Mouse (Mus musculus): Measurements from ENCODE around the gene H2-DMb1. TPM values are rescaled to one million over a fixed set of nuclear protein-coding genes. Genes with fewer than 3 reads are reported as not detected.
A peak's percentile ranks its signal among the peaks of the same experiment; 100 is the strongest.

H2-DMb1 gene
- polyA plus RNA-seq, 1 experiment from 2014 or later, result 0.62 TPM

- Histone ChIP-seq H3K9ac (peak overlapping the region; percentile 83), H3K4me2 (peak overlapping the region; percentile 88), H3K4me3 (replicated peaks) (peak overlapping the region; percentile 85), H3K9me3 (replicated peaks) (no peaks in the 10 kb centered on the region), H3K27me3 (peaks cover 8% of the 10 kb centered on the region), H3K36me3 (no peaks in the 10 kb centered on the region), H3K4me1 (replicated peaks) (peaks cover 23% of the 10 kb centered on the region), H3K27ac (peak overlapping the region; percentile 65)
- peak; percentile 57 for ATAC-seq (ENCODE audit: low read depth)
- WGBS (ENCODE audit: insufficient replicate concordance), result under 1% methylated on average over 44 of the region's 44 CpGs
- peak; percentile 74 for DNase-seq
Measured at GRCm38 (mm10) chr17:34204303-34205010, 51.6 kb downstream of the H2-DMb1 start.

GRCm38 (mm10) chr17:34205021-34205745 is 52.3 kb downstream of the H2-DMb1 start:
- Histone ChIP-seq H3K27me3 (0 out of 2 replicates have a peak, but pooled peaks cover 7% of the 10 kb centered on the region), H3K4me2 (peak overlapping the region; percentile 88), H3K4me1 (replicated peaks) (peaks cover 24% of the 10 kb centered on the region), H3K4me3 (replicated peaks) (peak overlapping the region; percentile 85), H3K27ac (peak overlapping the region; percentile 65; the same call in 1 of the 2 replicates), H3K9ac (peak overlapping the region; percentile 83), H3K9me3 (replicated peaks) (0 out of 2 replicates have a peak, but pooled peaks cover 4% of the 10 kb centered on the region), H3K36me3 (no peaks in the 10 kb centered on the region)
- no peak for DNase-seq
- peak; percentile 39 for ATAC-seq (ENCODE audit: low read depth)
- 20% methylated on average over 18 of the region's 18 CpGs for WGBS (ENCODE audit: insufficient replicate concordance)

- ATAC-seq (ENCODE audit: low read depth) (peak; percentile 51), DNase-seq (peak; percentile 29)
- peak overlapping the region; percentile 88 for H3K4me2 ChIP-seq
- H3K36me3 ChIP-seq, result no peaks in the 10 kb centered on the region
- WGBS (ENCODE audit: insufficient replicate concordance), result 15% methylated on average over 9 of the region's 9 CpGs
- 0 out of 2 replicates have a peak, but pooled peaks cover 4% of the 10 kb centered on the region for H3K9me3 ChIP-seq (replicated peaks)
- 0 out of 2 replicates have a peak, but pooled peaks cover 6% of the 10 kb centered on the region for H3K27me3 ChIP-seq
- H3K9ac ChIP-seq, result peak overlapping the region; percentile 83
- H3K4me3 ChIP-seq (replicated peaks), result peak overlapping the region; percentile 85
- peaks cover 28% of the 10 kb centered on the region for H3K4me1 ChIP-seq (replicated peaks)
- H3K27ac ChIP-seq, result peak overlapping the region; percentile 62; the same call in 1 of the 2 replicates
Measured at GRCm38 (mm10) chr17:34205746-34206176, 52.9 kb downstream of the H2-DMb1 start.

- no peak for ATAC-seq (ENCODE audit: low read depth)
- Histone ChIP-seq H3K9ac (no peak overlapping the region), H3K27me3 (peaks cover 4% of the 10 kb centered on the region), H3K4me1 (replicated peaks) (peaks cover 38% of the 10 kb centered on the region), H3K4me2 (no peak overlapping the region), H3K9me3 (replicated peaks) (0 out of 2 replicates have a peak, but pooled peaks cover 4% of the 10 kb centered on the region), H3K27ac (no peak overlapping the region), H3K36me3 (no peaks in the 10 kb centered on the region), H3K4me3 (replicated peaks) (no peak overlapping the region)
- 71% methylated on average over 5 of the region's 5 CpGs for WGBS (ENCODE audit: insufficient replicate concordance)
- DNase-seq, result no peak
Measured at GRCm38 (mm10) chr17:34206731-34207130, 53.9 kb downstream of the H2-DMb1 start.

GRCm38 (mm10) chr17:34207456-34207855 is 54.6 kb downstream of the H2-DMb1 start:
- no peak overlapping the region for H3K4me3 ChIP-seq (replicated peaks)
- ATAC-seq (ENCODE audit: low read depth), result no peak
- WGBS (ENCODE audit: insufficient replicate concordance), result 44% methylated on average over 3 of the region's 3 CpGs
- H3K36me3 ChIP-seq, result no peaks in the 10 kb centered on the region
- 0 out of 2 replicates have a peak, but pooled peaks cover 4% of the 10 kb centered on the region for H3K9me3 ChIP-seq (replicated peaks)
- H3K27me3 ChIP-seq, result peaks cover 8% of the 10 kb centered on the region
- H3K27ac ChIP-seq, result no peak overlapping the region
- DNase-seq, result no peak
- peaks cover 43% of the 10 kb centered on the region for H3K4me1 ChIP-seq (replicated peaks)
- no peak overlapping the region for H3K4me2 ChIP-seq
- no peak overlapping the region for H3K9ac ChIP-seq

GRCm38 (mm10) chr17:34207866-34208265 is 55.0 kb downstream of the H2-DMb1 start:
- Histone ChIP-seq H3K4me3 (replicated peaks) (no peak overlapping the region), H3K4me2 (no peak overlapping the region), H3K27ac (no peak overlapping the region), H3K36me3 (no peaks in the 10 kb centered on the region), H3K9ac (no peak overlapping the region), H3K27me3 (peaks cover 10% of the 10 kb centered on the region), H3K4me1 (replicated peaks) (peaks cover 43% of the 10 kb centered on the region), H3K9me3 (replicated peaks) (0 out of 2 replicates have a peak, but pooled peaks cover 4% of the 10 kb centered on the region)
- DNase-seq, result no peak
- ATAC-seq (ENCODE audit: low read depth), result no peak
- WGBS (ENCODE audit: insufficient replicate concordance), result 87% methylated on average over 9 of the region's 9 CpGs

GRCm38 (mm10) chr17:34208421-34208820 is 55.5 kb downstream of the H2-DMb1 start:
- no peak for DNase-seq
- no peak overlapping the region for H3K9ac ChIP-seq
- H3K27me3 ChIP-seq, result peaks cover 13% of the 10 kb centered on the region
- H3K9me3 ChIP-seq (replicated peaks), result 0 out of 2 replicates have a peak, but pooled peaks cover 4% of the 10 kb centered on the region
- no peak overlapping the region for H3K27ac ChIP-seq
- no peak overlapping the region for H3K4me2 ChIP-seq
- 30% methylated on average over 10 of the region's 10 CpGs for WGBS (ENCODE audit: insufficient replicate concordance)
- ATAC-seq (ENCODE audit: low read depth), result no peak
- peaks cover 43% of the 10 kb centered on the region for H3K4me1 ChIP-seq (replicated peaks)
- no peak overlapping the region for H3K4me3 ChIP-seq (replicated peaks)
- H3K36me3 ChIP-seq, result no peaks in the 10 kb centered on the region

GRCm38 (mm10) chr17:34209680-34210079 is 56.8 kb downstream of the H2-DMb1 start:
- Histone ChIP-seq H3K27me3 (peaks cover 20% of the 10 kb centered on the region), H3K4me3 (replicated peaks) (no peak overlapping the region), H3K9me3 (replicated peaks) (0 out of 2 replicates have a peak, but pooled peaks cover 4% of the 10 kb centered on the region), H3K9ac (no peak overlapping the region), H3K27ac (no peak overlapping the region; the same call in 1 of the 2 replicates), H3K36me3 (no peaks in the 10 kb centered on the region), H3K4me1 (replicated peaks) (peaks cover 37% of the 10 kb centered on the region), H3K4me2 (no peak overlapping the region)
- no peak for ATAC-seq (ENCODE audit: low read depth)
- 55% methylated on average over 3 of the region's 3 CpGs for WGBS (ENCODE audit: insufficient replicate concordance)
- no peak for DNase-seq

Other genes starting within 250 kb of the H2-DMb1 start
- 0.60 and 0.91 TPM in 2 replicates for gene Platr17, start 247.9 kb upstream of the H2-DMb1 start, polyA plus RNA-seq (2015; fragmentation: Nextera tagmentation; extraction: Ambion mirVana)
- 25.5 and 27.6 TPM in 2 replicates for gene Daxx, start 243.7 kb upstream of the H2-DMb1 start, polyA plus RNA-seq (2015; fragmentation: Nextera tagmentation; extraction: Ambion mirVana)
- gene Tapbp, start 237.2 kb upstream of the H2-DMb1 start, polyA plus RNA-seq (2015; fragmentation: Nextera tagmentation; extraction: Ambion mirVana), result 27.6 and 30.5 TPM in 2 replicates
- gene Zbtb22, start 237.2 kb upstream of the H2-DMb1 start, polyA plus RNA-seq (2015; fragmentation: Nextera tagmentation; extraction: Ambion mirVana), result 10.1 and 10.7 TPM in 2 replicates
- gene Rgl2, start 223.5 kb upstream of the H2-DMb1 start, polyA plus RNA-seq (2015; fragmentation: Nextera tagmentation; extraction: Ambion mirVana), result 7.1 and 7.4 TPM in 2 replicates
- gene Pfdn6, start 212.7 kb upstream of the H2-DMb1 start, polyA plus RNA-seq (2015; fragmentation: Nextera tagmentation; extraction: Ambion mirVana), result 153 and 157 TPM in 2 replicates
- 30.1 and 34.9 TPM in 2 replicates for gene Wdr46, start 212.4 kb upstream of the H2-DMb1 start, polyA plus RNA-seq (2015; fragmentation: Nextera tagmentation; extraction: Ambion mirVana)
- 2.3 and 2.5 TPM in 2 replicates for gene B3galt4, start 201.6 kb upstream of the H2-DMb1 start, polyA plus RNA-seq (2015; fragmentation: Nextera tagmentation; extraction: Ambion mirVana)
- 27.7 and 30.1 TPM in 2 replicates for gene Vps52, start 197.3 kb upstream of the H2-DMb1 start, polyA plus RNA-seq (2015; fragmentation: Nextera tagmentation; extraction: Ambion mirVana)
- gene Rps18, start 197.1 kb upstream of the H2-DMb1 start, polyA plus RNA-seq (2015; fragmentation: Nextera tagmentation; extraction: Ambion mirVana), result 1,343 and 1,499 TPM in 2 replicates
- 80.9 and 88.3 TPM in 2 replicates for gene H2-K1, start 152.7 kb upstream of the H2-DMb1 start, polyA plus RNA-seq (2015; fragmentation: Nextera tagmentation; extraction: Ambion mirVana)
- 5.2 and 5.4 TPM in 2 replicates for gene Ring1, start 128.4 kb upstream of the H2-DMb1 start, polyA plus RNA-seq (2015; fragmentation: Nextera tagmentation; extraction: Ambion mirVana)
- gene H2-Ke6, start 125.0 kb upstream of the H2-DMb1 start, polyA plus RNA-seq (2015; fragmentation: Nextera tagmentation; extraction: Ambion mirVana), result 25.2 and 25.7 TPM in 2 replicates
- gene Slc39a7, start 121.4 kb upstream of the H2-DMb1 start, polyA plus RNA-seq (2015; fragmentation: Nextera tagmentation; extraction: Ambion mirVana), result 71.7 and 76.7 TPM in 2 replicates
- gene Rxrb, start 121.3 kb upstream of the H2-DMb1 start, polyA plus RNA-seq (2015; fragmentation: Nextera tagmentation; extraction: Ambion mirVana), result 18.2 and 18.6 TPM in 2 replicates
- gene Col11a2, start 113.6 kb upstream of the H2-DMb1 start, polyA plus RNA-seq (2015; fragmentation: Nextera tagmentation; extraction: Ambion mirVana), result 0.32 and 0.54 TPM in 2 replicates
- gene H2-Oa, start 60.7 kb upstream of the H2-DMb1 start, polyA plus RNA-seq (2015; fragmentation: Nextera tagmentation; extraction: Ambion mirVana), result 0.39 and 0.41 TPM in 2 replicates
- gene H2-DMa, start 33.5 kb upstream of the H2-DMb1 start, polyA plus RNA-seq (2015; fragmentation: Nextera tagmentation; extraction: Ambion mirVana), result 4.4 and 5.2 TPM in 2 replicates
- 42.0 and 53.3 TPM in 2 replicates for gene Brd2, start 30.4 kb upstream of the H2-DMb1 start, polyA plus RNA-seq (2015; fragmentation: Nextera tagmentation; extraction: Ambion mirVana)
- gene H2-DMb2, start 9.8 kb upstream of the H2-DMb1 start, polyA plus RNA-seq (2015; fragmentation: Nextera tagmentation; extraction: Ambion mirVana), result 0.31 and 0.36 TPM in 2 replicates
- 2.4 and 3.2 TPM in 2 replicates for gene Tap1, start 34.5 kb downstream of the H2-DMb1 start, polyA plus RNA-seq (2015; fragmentation: Nextera tagmentation; extraction: Ambion mirVana)
- gene Psmb9, start 34.7 kb downstream of the H2-DMb1 start, polyA plus RNA-seq (2015; fragmentation: Nextera tagmentation; extraction: Ambion mirVana), result 6.6 and 7.7 TPM in 2 replicates
- 15.3 and 18.0 TPM in 2 replicates for gene Psmb8, start 44.6 kb downstream of the H2-DMb1 start, polyA plus RNA-seq (2015; fragmentation: Nextera tagmentation; extraction: Ambion mirVana)
- 5.7 and 6.1 TPM in 2 replicates for gene Tap2, start 50.5 kb downstream of the H2-DMb1 start, polyA plus RNA-seq (2015; fragmentation: Nextera tagmentation; extraction: Ambion mirVana)
- gene H2-Ob, start 85.8 kb downstream of the H2-DMb1 start, polyA plus RNA-seq (2015; fragmentation: Nextera tagmentation; extraction: Ambion mirVana), result 0.08 TPM in 1 of 2 replicates, not detected in the other
- 2.2 and 2.3 TPM in 2 replicates for gene H2-Ab1, start 104.6 kb downstream of the H2-DMb1 start, polyA plus RNA-seq (2015; fragmentation: Nextera tagmentation; extraction: Ambion mirVana)
- 0.96 TPM in 2 replicates for gene H2-Aa, start 134.8 kb downstream of the H2-DMb1 start, polyA plus RNA-seq (2015; fragmentation: Nextera tagmentation; extraction: Ambion mirVana)
- 0.81 and 0.88 TPM in 2 replicates for gene H2-Eb1, start 152.8 kb downstream of the H2-DMb1 start, polyA plus RNA-seq (2015; fragmentation: Nextera tagmentation; extraction: Ambion mirVana)
- gene H2-Eb2, start 172.6 kb downstream of the H2-DMb1 start, polyA plus RNA-seq (2015; fragmentation: Nextera tagmentation; extraction: Ambion mirVana), result not detected in 2 replicates
- gene Btnl2, start 201.8 kb downstream of the H2-DMb1 start, polyA plus RNA-seq (2015; fragmentation: Nextera tagmentation; extraction: Ambion mirVana), result 0.05 TPM in 1 of 2 replicates, not detected in the other
- gene Btnl1, start 224.1 kb downstream of the H2-DMb1 start, polyA plus RNA-seq (2015; fragmentation: Nextera tagmentation; extraction: Ambion mirVana), result not detected in 2 replicates
- gene BC051142, start 245.7 kb downstream of the H2-DMb1 start, polyA plus RNA-seq (2015; fragmentation: Nextera tagmentation; extraction: Ambion mirVana), result 0.21 TPM in 1 of 2 replicates, not detected in the other